Mouse (Mus musculus) heart, adult 2 months (tissue): ENCODE measurements around the gene Gm37419.

Experiments used
- CTCF ChIP-seq: fragments of 200-600 bp; IDR thresholded peaks from 2 replicates; pipeline ENCODE4 v1.8.1; 2022; ENCODE audit warnings: antibody characterized with exemption, mild to moderate bottlenecking, moderate library complexity
- EP300 ChIP-seq: fragments of 200-500 bp; IDR thresholded peaks from 2 replicates; pipeline ENCODE4 v1.6.1; 2011; ENCODE audit warnings: low read depth, low read length, control low read depth; ENCODE audit not compliant: insufficient read depth
- POLR2A ChIP-seq: fragments of 200-500 bp; IDR thresholded peaks from 2 replicates; pipeline ENCODE4 v1.6.1; 2011; ENCODE audit warnings: mild to moderate bottlenecking, low read depth, low read length, control low read depth; ENCODE audit not compliant: insufficient read depth

GRCm38 (mm10) chr16:23985467-23985861, 2.8 kb upstream of the Gm37419 start:
- TF ChIP-seq EP300 (no peak), POLR2A (no peak), CTCF (peak; percentile 70)
